Mouse (Mus musculus): ENCODE results near the gene Iscu.

GRCm38 (mm10) chr5:113734376-113734775 lies 38.2 kb upstream of the Iscu start:
- TF ChIP-seq CTCF (IDR thresholded peaks at IDR 0.05; ENCODE audit: borderline replicate concordance, insufficient read depth, low read depth, low read length), result no peak
- TF ChIP-seq POLR2A (IDR thresholded peaks at IDR 0.05; ENCODE audit: borderline replicate concordance, insufficient read depth, low read length), result no peak
